Mouse (Mus musculus) ES-Bruce4 (cell line): ENCODE results near the gene Zfp184.

ENCODE experiments used
- CTCF ChIP-seq: IDR thresholded peaks from one replicate; pipeline ENCODE4 v1.8.1; 2011; ENCODE audit warnings: low read depth, low read length
- EP300 ChIP-seq: IDR thresholded peaks from 2 replicates; pipeline ENCODE4 v1.6.1; 2011; ENCODE audit warnings: low read depth, low read length; ENCODE audit not compliant: insufficient read depth
- POLR2A ChIP-seq: IDR thresholded peaks from one replicate; pipeline ENCODE4 v1.8.1; 2011; ENCODE audit warnings: low read length; ENCODE audit not compliant: insufficient read depth

DNA sequence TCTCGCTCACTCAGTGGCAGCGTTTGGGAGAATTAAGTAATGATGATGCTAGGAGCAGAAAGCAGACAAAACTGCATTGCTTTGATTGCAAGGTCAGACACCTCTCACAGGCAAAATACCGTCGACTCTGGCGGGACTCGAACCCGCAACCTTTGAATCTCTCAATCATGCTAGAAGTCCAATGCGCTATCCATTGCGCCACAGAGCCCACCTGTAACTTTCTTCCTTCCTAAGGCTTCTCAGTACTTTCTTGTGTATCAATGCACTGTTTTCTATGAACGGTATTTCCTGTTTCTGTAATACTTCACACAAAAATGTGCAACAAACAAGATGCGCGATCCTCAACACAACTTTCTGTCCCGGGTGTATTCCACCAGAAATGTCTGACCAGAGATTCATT lies 27.9 kb upstream of the Zfp184 start:
- TF ChIP-seq POLR2A (no peak), CTCF (no peak), EP300 (no peak)
